Mouse (Mus musculus) cerebellum, adult 2 months (tissue): ENCODE data around the gene Atxn1.

Source experiments
- CTCF ChIP-seq: fragments of 200-500 bp; IDR thresholded peaks from 2 replicates; pipeline ENCODE4 v1.5.1; 2011; ENCODE audit warnings: low read depth, mild to moderate bottlenecking, control low read depth, low read length, moderate library complexity, borderline replicate concordance; ENCODE audit not compliant: insufficient read depth
- POLR2A ChIP-seq: fragments of 200-500 bp; IDR thresholded peaks from 2 replicates; pipeline ENCODE4 v1.6.1; 2011; ENCODE audit warnings: low read length, control low read depth, borderline replicate concordance; ENCODE audit not compliant: insufficient read depth

DNA sequence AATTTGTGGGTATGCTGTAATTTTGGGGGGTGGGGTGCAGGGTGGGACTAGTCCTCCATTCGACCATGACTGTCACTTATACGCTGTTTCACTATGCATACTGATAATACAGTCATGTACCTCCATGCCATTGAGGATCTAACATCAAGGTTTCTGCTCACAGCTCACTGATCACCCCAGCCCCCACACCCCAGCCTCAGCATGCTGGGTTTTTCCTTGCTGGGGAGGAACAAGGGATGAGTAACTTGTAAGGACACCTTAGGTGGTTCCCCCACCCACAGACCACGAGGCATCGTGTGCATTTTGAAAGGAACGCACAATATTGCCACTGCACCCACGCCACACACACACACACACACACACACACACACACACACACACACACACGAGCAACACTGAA, 79.9 kb downstream of the Atxn1 start:
- no peak for TF ChIP-seq CTCF
- TF ChIP-seq POLR2A, result no peak
